Mouse (Mus musculus) midbrain, postnatal 0 days (tissue): ENCODE measurements around the gene Stap2. TPM values are rescaled to one million over a fixed set of nuclear protein-coding genes. Genes with fewer than 3 reads are reported as not detected.
A peak's percentile ranks its signal among the peaks of the same experiment; 100 is the strongest.

Source experiments
- ATAC-seq: fragments of 200-750 bp; cut with Nextera tagmentation; 2 replicates; pipeline ENCODE4 v1.8.0; 2017; ENCODE audit warnings: moderate number of reproducible peaks, mild to moderate bottlenecking, moderate TSS enrichment, moderate library complexity; ENCODE audit not compliant: low FRiP score
- DNase-seq: peaks from one replicate; pipeline ENCODE4 v3.0.0-alpha.2; 2015; ENCODE audit warnings: low spot score
- H3K27ac ChIP-seq: fragments of 300-500 bp; sonication (generic); 2 replicates; pipeline ENCODE4 v1.5.1; 2014; ENCODE audit warnings: low read depth, mild to moderate bottlenecking, low read length, mixed read lengths
- H3K27me3 ChIP-seq: fragments of 300-500 bp; sonication (generic); 2 replicates; pipeline ENCODE4 v1.6.1; 2014; ENCODE audit warnings: low read length, control low read depth, mixed read lengths; ENCODE audit not compliant: insufficient read depth
- H3K36me3 ChIP-seq: fragments of 300-500 bp; sonication (generic); 2 replicates; pipeline ENCODE4 v1.6.1; 2014; ENCODE audit warnings: low read length, control low read depth, mixed read lengths; ENCODE audit not compliant: insufficient read depth
- H3K4me1 ChIP-seq: fragments of 300-500 bp; sonication (generic); 2 replicates; pipeline ENCODE4 v1.6.1; 2014; ENCODE audit warnings: mild to moderate bottlenecking, control low read depth, antibody characterized with exemption, low read length, mixed read lengths; ENCODE audit not compliant: insufficient read depth
- H3K4me2 ChIP-seq: fragments of 300-500 bp; sonication (generic); 2 replicates; pipeline ENCODE4 v1.6.1; 2014; ENCODE audit warnings: low read depth, mild to moderate bottlenecking, low read length, mixed read lengths; ENCODE audit not compliant: poor library complexity, severe bottlenecking
- H3K4me3 ChIP-seq: fragments of 300-500 bp; sonication (generic); 2 replicates; pipeline ENCODE4 v1.5.1; 2014; ENCODE audit warnings: low read depth, mild to moderate bottlenecking, low read length, moderate library complexity
- H3K9ac ChIP-seq: fragments of 300-500 bp; sonication (generic); replicated peaks from 2 replicates; pipeline ENCODE4 v1.6.1; 2014; ENCODE audit warnings: mild to moderate bottlenecking, low read length, moderate library complexity, mixed read lengths; ENCODE audit not compliant: poor library complexity, severe bottlenecking
- H3K9me3 ChIP-seq: fragments of 300-500 bp; sonication (generic); 2 replicates; pipeline ENCODE4 v1.6.1; 2016; ENCODE audit warnings: low read length, control low read depth
- CTCF ChIP-seq: IDR thresholded peaks from 2 replicates; pipeline ENCODE4 v1.5.1; 2016; ENCODE audit warnings: antibody characterized with exemption, mild to moderate bottlenecking
- WGBS: fragments of 180-500 bp; shearing (Covaris S2); extraction: QIAGEN DNeasy Blood & Tissue Kit; methylation state at CpG from one replicate; pipeline ENCODE4 v1.1.7; 2014; 5-methylcytosine and 5-hydroxymethylcytosine counted together
- polyA plus RNA-seq: library from polyadenylated mRNA; unstranded; fragments of >200 nt; fragmentation: Nextera tagmentation; extraction: Ambion mirVana; gene quantifications from 2 replicates; pipeline ENCODE4 v1.2.1, GENCODE M21; 2015
- total RNA-seq: library from RNA; depleted of rRNA; stranded (reverse); fragments of >200 nt; gene quantifications from 2 replicates; pipeline ENCODE4 v1.2.3, GENCODE M21; 2014

The Stap2 gene
- total and polyA plus RNA-seq, 2 experiments from 2014 or later, result 2.4 to 4.3 TPM

- TF ChIP-seq CTCF, result no peak
- peaks cover 8% of the 10 kb centered on the region; the same call in 1 of the 2 replicates for H3K36me3 ChIP-seq
- no peak overlapping the region for H3K27ac ChIP-seq
- DNase-seq (no peak), ATAC-seq (no peak)
- H3K4me1 ChIP-seq, result peaks cover 4% of the 10 kb centered on the region
- H3K4me2 ChIP-seq, result no peak overlapping the region
- H3K4me3 ChIP-seq, result no peak overlapping the region
- no peak overlapping the region for H3K9ac ChIP-seq
- no peaks in the 10 kb centered on the region for H3K27me3 ChIP-seq
- H3K9me3 ChIP-seq, result no peaks in the 10 kb centered on the region
- 87% methylated on average over 8 of the region's 8 CpGs for WGBS
These were observed 33.3 kb upstream of the Stap2 start for GRCm38 (mm10) chr17:56038583-56039261.

DNA sequence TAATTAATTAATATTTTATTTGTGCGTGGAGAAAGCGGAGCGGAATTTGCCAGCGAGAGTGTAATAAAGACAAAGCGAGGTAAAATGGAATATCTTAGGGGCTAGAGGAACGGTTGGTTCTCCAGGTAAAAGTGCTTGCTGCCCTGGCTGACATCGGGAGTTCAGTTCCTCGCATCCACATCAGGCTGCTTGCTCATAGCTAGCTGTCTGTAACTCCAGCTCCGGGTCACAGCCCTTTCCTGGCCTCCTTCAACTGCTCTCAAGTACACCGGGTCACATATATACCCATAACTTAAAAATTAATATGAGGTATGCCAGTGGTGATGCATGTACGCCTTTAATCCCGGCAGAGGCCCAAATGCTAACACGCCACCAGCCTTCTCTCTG lies 31.5 kb upstream of the Stap2 start:
- WGBS, result 35% methylated on average over 13 of the region's 13 CpGs
- no peak for DNase-seq
- Histone ChIP-seq H3K27me3 (no peaks in the 10 kb centered on the region), H3K9me3 (no peaks in the 10 kb centered on the region), H3K4me3 (peak overlapping the region; percentile 89; the same call in 1 of the 2 replicates), H3K4me1 (peaks cover 4% of the 10 kb centered on the region), H3K4me2 (peak overlapping the region; percentile 42), H3K27ac (no peak overlapping the region), H3K9ac (no peak overlapping the region; the same call in 1 of the 2 replicates), H3K36me3 (peaks cover 13% of the 10 kb centered on the region; the same call in 1 of the 2 replicates)
- TF ChIP-seq CTCF, result no peak
- peak; percentile 2; the same call in 1 of the 2 replicates for ATAC-seq

- 1% methylated on average over 71 of the region's 74 CpGs for WGBS
- DNase-seq, result peak; percentile 98
- peak; percentile 100 for TF ChIP-seq CTCF
- peaks cover 13% of the 10 kb centered on the region; the same call in 1 of the 2 replicates for H3K36me3 ChIP-seq
- peak within 1 kb of the TSS; percentile 90 for H3K27ac ChIP-seq
- no peaks in the 10 kb centered on the region for H3K27me3 ChIP-seq
- peak; percentile 92 for ATAC-seq
- H3K4me1 ChIP-seq, result peaks cover 4% of the 10 kb centered on the region
- no peaks in the 10 kb centered on the region for H3K9me3 ChIP-seq
- peak within 1 kb of the TSS; percentile 68 for H3K4me2 ChIP-seq
- H3K9ac ChIP-seq, result peak within 1 kb of the TSS; percentile 97
- H3K4me3 ChIP-seq, result peak within 1 kb of the TSS; percentile 89
These were observed 31.0 kb upstream of the Stap2 start, which contains the start of gene Sh3gl1 for GRCm38 (mm10) chr17:56036176-56036900. TSS of gene Sh3gl1 (minus strand) at chr17:56036635.

DNA sequence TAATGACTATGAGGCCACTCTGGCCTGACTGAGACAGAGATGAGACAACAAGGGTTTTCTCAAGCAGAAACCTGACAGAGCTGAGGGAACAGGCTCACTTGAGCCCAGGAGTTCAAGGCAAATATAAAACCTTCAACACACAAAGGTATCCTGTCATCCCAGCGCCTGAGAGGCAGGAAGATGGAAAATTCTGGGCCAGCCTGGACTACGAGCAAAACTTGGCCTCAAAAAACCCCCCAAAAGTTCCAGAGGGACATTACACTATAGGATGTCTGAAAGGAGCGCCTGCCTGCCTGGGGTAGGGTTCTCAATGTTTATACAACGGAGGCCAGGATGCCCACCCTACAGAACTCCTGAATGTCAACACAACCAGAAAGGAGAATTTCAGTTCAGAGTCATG lies 29.8 kb upstream of the Stap2 start:
- no peak for ATAC-seq
- Histone ChIP-seq H3K4me3 (peak overlapping the region; percentile 89), H3K36me3 (peaks cover 17% of the 10 kb centered on the region; the same call in 1 of the 2 replicates), H3K9me3 (no peaks in the 10 kb centered on the region), H3K9ac (peak overlapping the region; percentile 97; the same call in 1 of the 2 replicates), H3K4me1 (peaks cover 2% of the 10 kb centered on the region; the same call in 1 of the 2 replicates), H3K27me3 (no peaks in the 10 kb centered on the region), H3K4me2 (peak overlapping the region; percentile 68), H3K27ac (no peak overlapping the region)
- DNase-seq, result no peak
- 84% methylated on average over 4 of the region's 4 CpGs for WGBS
- no peak for TF ChIP-seq CTCF

DNA sequence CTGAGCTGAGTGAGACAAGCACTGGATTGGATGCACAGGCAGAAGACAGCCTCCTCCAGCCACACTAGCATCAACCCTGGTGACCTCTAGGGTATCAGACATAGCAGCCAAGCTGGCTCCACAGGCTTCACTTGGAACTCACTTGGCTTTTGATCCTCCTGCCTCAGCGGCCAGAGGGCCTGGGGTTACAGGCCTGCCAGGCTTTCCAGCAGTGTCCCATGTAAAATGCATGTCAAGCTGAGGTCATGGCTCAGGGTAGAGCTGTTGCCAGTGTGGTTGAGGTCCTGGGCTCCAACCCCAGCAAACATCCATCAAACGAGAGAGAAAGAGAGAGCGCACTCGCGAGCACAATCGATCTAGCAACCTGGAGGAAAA lies 29.3 kb upstream of the Stap2 start:
- Histone ChIP-seq H3K27me3 (no peaks in the 10 kb centered on the region), H3K9ac (no peak overlapping the region), H3K27ac (no peak overlapping the region), H3K9me3 (no peaks in the 10 kb centered on the region), H3K4me3 (no peak overlapping the region), H3K4me1 (peaks cover 2% of the 10 kb centered on the region; the same call in 1 of the 2 replicates), H3K4me2 (0 out of 2 replicates have a peak overlapping the region, but pooled peaks have one; percentile 18), H3K36me3 (peaks cover 17% of the 10 kb centered on the region; the same call in 1 of the 2 replicates)
- ATAC-seq (no peak), DNase-seq (no peak)
- WGBS, result 94% methylated on average over 6 of the region's 6 CpGs
- no peak for TF ChIP-seq CTCF
